Mouse (Mus musculus) heart, postnatal 25 days (tissue): Measurements from ENCODE around the gene Nhsl2. TPM values are rescaled to one million over a fixed set of nuclear protein-coding genes. Genes with fewer than 3 reads are reported as not detected.

Experiments
- microRNA-seq: library from miRNA; unstranded; fragments of <30 nt; microRNA quantifications from one replicate; pipeline ENCODE4 v1.2.0, GENCODE M21; 2022
- total RNA-seq, 2 experiments: library from RNA; stranded (reverse); gene quantifications; 2 replicates each; pipeline ENCODE4 v1.2.3; 2021

Gene Nhsl2
- total RNA-seq, 2 experiments from 2014 or later, result 3.3 to 3.4 TPM

Small RNA genes within 50 kb of the gene (microRNA-seq; reads per million reads assigned to microRNA genes)
- gene Gm27843, result not detected

Other genes with a start within 250 kb of the Nhsl2 start
- gene Ogt, start 209.3 kb upstream of the Nhsl2 start, total RNA-seq, result 10 to 100 TPM; 56.0 to 62.5 TPM
- gene Cxcr3, start 115.1 kb upstream of the Nhsl2 start, total RNA-seq, result under 1 TPM in 1 of 2 experiments, not detected in 1; 0.25 TPM
- not detected for gene Gm4779, start 55.0 kb upstream of the Nhsl2 start, total RNA-seq
- gene 8030474K03Rik, start 54.7 kb upstream of the Nhsl2 start, total RNA-seq, result not detected
- 1 to 10 TPM; 1.4 to 1.8 TPM for gene Rtl5, start 221.9 kb downstream of the Nhsl2 start, total RNA-seq